Mouse (Mus musculus) B cell, adult 2 months (primary cell): ENCODE data around the gene Top2b.

ENCODE experiments used
- DNase-seq, 2 experiments: peaks; one replicate each; pipeline ENCODE4 v3.0.0; 2022

Gene Top2b

DNA sequence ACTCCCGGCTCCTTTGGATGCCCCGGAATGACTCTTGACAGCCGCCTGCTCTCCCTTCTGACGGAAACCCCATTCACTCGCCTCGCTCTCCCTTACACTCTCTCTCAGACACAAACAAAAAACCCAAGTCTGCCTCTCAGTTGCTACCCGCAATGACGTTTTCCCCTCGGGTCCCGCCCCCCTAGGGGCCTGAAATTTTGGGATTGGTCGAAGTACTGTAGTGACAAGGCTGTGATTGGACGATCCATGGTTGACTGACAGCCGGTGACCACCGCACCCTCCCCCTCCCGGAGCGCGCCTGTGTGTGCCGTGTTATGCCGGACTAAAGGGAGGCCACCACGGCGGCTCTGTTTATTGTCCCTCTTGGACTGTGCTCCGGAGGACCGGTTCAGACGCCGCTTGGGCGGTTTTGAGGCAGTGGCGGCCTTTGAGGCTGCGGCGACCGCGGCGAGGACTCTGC is at the start of gene Top2b:
Top2b (plus strand) TSS at position 302 of the 460 bp plus-strand sequence.
- peak; percentile 98 to 99 for DNase-seq

GRCm38 (mm10) chr14:16316715-16317114 is 48.3 kb upstream of the Top2b start:
- DNase-seq = no peak

- no peak for DNase-seq
Observed at GRCm38 (mm10) chr14:16319818-16320217, 45.2 kb upstream of the Top2b start.

- DNase-seq = no peak
Observed at GRCm38 (mm10) chr14:16324394-16324793, 40.6 kb upstream of the Top2b start.

GRCm38 (mm10) chr14:16325208-16325607 is 39.8 kb upstream of the Top2b start:
- no peak for DNase-seq

- no peak for DNase-seq
Observed at GRCm38 (mm10) chr14:16328531-16328930, 36.4 kb upstream of the Top2b start.

DNA sequence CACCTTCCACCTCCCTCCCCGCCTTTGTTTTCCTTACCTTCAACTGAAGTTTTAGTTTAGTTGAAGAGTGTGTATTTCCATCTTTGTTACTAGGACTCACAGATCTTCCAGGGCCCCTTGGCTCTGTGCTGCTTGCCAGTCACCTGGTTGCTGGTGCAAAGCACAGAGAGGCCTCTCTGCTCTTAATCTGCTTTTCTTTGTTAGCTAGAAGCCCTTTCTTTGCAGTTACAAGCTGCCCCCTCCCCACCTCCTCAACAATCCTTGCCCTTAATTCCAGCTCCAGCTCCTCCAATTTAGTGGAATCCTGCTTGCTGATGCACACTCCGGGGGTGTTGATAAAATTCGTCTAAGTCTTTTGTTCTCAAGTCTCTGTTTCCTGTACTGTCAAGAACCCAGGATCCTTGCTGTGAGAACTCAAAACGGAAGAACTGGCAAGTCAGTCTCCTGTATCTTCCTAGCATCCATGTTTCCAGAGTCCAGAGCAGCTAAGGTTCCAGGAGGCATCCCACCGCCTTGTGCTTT is 36.0 kb upstream of the Top2b start:
- no peak for DNase-seq

DNA sequence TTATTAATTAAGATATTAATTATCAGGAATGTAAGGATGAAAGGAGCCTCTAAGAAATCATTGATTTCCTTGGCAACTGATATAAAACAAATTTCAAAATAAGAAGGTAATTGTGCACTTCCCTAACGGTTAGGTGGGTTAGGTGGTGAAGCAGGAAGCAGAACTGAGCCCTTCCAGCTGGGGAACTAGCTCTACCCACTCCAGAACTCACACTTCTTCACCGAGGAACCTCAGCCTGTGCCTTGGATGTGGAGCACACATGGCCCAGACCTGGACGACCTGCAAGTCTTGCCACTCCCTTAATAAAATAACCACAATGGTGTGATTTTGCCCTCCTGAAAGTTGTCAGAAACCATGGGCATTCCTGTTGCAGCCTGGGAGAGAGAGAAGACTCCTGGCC is 35.2 kb upstream of the Top2b start:
- DNase-seq = no peak

GRCm38 (mm10) chr14:16334260-16334659 is 30.7 kb upstream of the Top2b start:
- DNase-seq = no peak

DNA sequence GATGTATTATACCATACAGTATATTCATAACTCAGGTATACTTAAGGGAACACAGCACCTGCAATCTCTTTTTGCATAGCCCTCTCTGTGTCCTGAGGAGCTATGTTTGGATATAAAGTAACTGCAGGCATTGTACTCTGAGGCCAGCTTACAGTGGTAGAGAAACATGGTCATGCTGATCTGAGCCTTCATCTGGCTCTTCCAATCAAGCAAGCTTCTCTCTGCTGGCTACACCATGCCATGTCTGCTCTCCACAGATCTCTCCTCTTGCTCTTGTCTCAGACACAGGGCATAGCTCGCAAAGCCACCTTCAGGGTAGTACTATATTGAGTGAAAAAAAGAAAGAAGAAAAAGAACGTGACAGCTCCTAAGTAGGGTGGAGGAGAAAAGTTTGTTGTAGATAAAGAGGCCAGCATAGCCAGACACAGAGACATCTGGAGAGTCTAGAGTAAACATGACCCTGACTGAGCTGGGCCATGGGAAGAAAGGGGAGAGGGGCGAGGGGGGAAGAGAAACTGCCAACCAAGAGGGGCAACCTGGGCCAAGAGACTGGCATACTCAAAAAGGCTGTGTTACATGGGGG is 29.1 kb upstream of the Top2b start:
- no peak for DNase-seq

DNA sequence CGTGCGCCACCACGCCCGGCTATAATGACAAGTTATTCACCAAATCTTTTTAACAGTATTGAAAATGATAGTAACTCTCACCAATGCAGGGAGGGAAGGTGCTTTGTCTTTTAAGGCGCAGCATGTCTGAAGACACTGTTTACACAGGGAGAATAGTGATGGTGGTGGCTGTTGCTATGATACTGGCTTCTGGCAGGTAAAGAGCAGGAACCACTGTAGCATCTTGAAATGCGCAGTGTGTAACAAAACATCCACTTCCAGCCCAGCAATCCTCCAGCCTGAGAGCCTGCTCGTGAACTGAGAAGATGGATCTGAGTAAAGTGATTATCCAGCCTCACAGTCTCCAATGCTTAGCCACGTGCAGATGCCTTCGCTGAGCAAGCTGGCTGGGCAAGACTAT is 17.5 kb upstream of the Top2b start:
- no peak for DNase-seq

DNA sequence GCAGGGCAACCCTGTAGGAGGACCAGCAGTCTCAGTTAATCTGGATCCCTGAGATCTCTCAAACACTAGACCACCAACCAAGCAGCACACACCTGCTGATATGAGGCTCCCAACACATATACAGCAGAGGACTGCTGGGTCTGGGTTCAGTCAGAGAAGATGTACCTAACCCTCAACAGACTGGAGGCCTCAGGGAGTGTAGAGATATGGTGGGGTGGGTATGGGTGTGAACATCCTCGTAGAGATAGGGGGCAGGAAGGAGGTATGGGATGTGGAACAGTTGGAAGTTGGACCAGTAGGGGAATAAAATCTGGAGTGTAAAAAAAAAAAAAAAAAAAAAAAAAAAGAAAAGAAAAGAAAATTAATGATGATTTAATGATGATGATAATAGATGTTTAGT is 5.3 kb upstream of the Top2b start:
- no peak for DNase-seq

DNA sequence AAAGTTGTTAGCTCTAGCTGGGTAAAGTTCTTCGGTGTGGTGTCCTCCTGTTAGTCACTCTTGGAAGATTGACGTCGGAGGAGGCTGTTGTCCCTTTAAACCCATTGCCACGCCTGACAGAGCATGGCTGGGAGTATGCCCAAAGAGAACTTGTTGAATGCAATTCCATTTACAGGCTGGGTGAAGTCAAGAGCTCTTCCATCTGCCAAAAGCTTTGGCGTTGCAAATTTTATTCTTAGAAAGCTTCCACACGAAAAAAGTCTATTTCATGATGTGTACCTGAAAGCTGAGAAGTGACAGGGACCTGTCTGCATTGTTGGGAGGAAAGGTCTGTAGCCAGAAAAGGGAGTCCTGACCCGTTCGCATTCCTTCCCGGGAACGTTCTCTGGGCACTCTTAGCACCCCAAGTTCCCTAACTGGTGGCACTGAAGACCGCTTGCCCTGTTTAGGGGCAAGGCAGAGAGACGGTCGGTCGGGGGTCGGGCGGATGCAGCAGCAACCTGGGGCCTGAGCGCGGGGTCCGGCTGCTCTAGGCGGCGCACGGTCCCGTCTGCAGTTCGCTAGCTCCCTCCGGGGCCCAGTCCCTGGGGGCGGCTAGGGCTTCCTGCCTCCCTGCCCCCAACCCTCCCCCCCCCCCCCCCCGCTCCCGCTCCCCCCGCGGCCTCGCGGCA is 683 bp upstream of the Top2b start:
- DNase-seq = peak in 1 of 2 experiments; percentile 36

- DNase-seq = peak; percentile 72 to 78
Observed at GRCm38 (mm10) chr14:16365362-16366173, 589 bp downstream of the Top2b start.

GRCm38 (mm10) chr14:16366174-16366889 is 1.4 kb downstream of the Top2b start:
- DNase-seq = no peak

- DNase-seq = peak; percentile 15 to 18
Observed at GRCm38 (mm10) chr14:16366986-16367385, 2.0 kb downstream of the Top2b start.

DNA sequence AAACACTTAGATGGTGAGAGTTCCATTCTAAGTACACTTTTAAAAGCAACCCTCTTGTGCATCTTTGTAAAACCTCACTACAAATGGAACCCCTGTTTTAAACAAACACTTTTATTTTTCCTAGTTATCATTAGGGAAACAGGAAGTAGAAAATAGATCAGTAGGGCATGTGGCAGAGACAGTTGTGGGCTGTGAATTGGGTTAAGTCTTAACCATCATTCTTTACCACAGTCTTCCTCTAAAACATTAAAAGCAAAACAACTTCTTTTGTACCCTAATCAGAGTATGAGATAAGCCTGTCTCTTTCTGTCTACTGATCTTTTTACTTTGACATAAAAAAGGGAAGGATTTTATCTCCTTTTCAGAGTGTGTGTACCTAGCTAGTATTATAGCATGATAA is 7.8 kb downstream of the Top2b start:
- DNase-seq = no peak

- no peak for DNase-seq
Observed at GRCm38 (mm10) chr14:16373190-16373589, 8.2 kb downstream of the Top2b start.

- DNase-seq = peak; percentile 67
Observed at GRCm38 (mm10) chr14:16379917-16380570, 15.1 kb downstream of the Top2b start.

DNA sequence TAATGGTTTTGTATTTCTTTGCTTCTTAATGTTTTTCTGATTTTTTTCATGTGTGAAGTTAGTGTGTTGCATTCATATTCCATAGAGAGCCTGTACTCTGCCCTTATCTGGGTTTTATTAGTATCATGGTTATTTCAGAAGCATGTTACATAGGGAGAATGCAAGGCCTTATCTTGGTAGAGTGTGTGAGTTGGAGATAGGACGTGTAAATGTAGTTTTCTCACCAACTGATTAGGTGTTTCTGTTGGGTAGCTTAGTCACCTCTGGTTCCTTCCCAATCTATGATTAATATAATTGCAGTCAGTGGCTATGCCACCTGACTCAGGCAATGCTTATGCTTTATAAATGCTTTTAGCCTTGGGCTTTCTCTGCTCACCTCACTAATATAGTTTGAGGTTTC is 19.8 kb downstream of the Top2b start:
- DNase-seq = no peak

GRCm38 (mm10) chr14:16405187-16405586 is 40.2 kb downstream of the Top2b start:
- no peak for DNase-seq

- DNase-seq = no peak
Observed at GRCm38 (mm10) chr14:16414163-16414562, 49.2 kb downstream of the Top2b start.
